Mouse (Mus musculus): ENCODE measurements around the gene Cfap157. TPM values are rescaled to one million over a fixed set of nuclear protein-coding genes. Genes with fewer than 3 reads are reported as not detected.

The Cfap157 gene
- total and polyA plus RNA-seq, 2 experiments from 2014 or later: 0.16 to 1.1 TPM

GRCm38 (mm10) chr2:32761859-32762258 lies 22.4 kb downstream of the Cfap157 start:
- Histone ChIP-seq H3K9me3 (ENCODE audit: low read length) (no peaks in the 10 kb centered on the region), H3K36me3 (ENCODE audit: insufficient read depth, low read length) (peaks cover 26% of the 10 kb centered on the region; the same call in 1 of the 2 replicates), H3K4me3 (ENCODE audit: low read length) (no peak overlapping the region), H3K27ac (no peak overlapping the region), H3K27me3 (ENCODE audit: insufficient read depth, low read length) (no peaks in the 10 kb centered on the region), H3K4me2 (ENCODE audit: low read depth, low read length) (no peak overlapping the region), H3K9ac (replicated peaks; ENCODE audit: low read length) (no peak overlapping the region), H3K4me1 (ENCODE audit: insufficient read depth, low read length) (no peaks in the 10 kb centered on the region)
- DNase-seq (ENCODE audit: low spot score): no peak
- no peak for TF ChIP-seq CTCF (IDR thresholded peaks at IDR 0.05; ENCODE audit: low read depth)
- 71% methylated on average over 4 of the region's 4 CpGs for WGBS
- no peak for ATAC-seq

GRCm38 (mm10) chr2:32761361-32761760 lies 22.9 kb downstream of the Cfap157 start:
- H3K4me2 ChIP-seq (ENCODE audit: low read depth, low read length): no peak overlapping the region
- no peak for ATAC-seq
- no peak for TF ChIP-seq CTCF (IDR thresholded peaks at IDR 0.05; ENCODE audit: low read depth)
- H3K27ac ChIP-seq: no peak overlapping the region
- no peak for DNase-seq (ENCODE audit: low spot score)
- H3K27me3 ChIP-seq (ENCODE audit: insufficient read depth, low read length): no peaks in the 10 kb centered on the region
- no peak overlapping the region for H3K9ac ChIP-seq (replicated peaks; ENCODE audit: low read length)
- WGBS: 86% methylated on average over 14 of the region's 14 CpGs
- H3K36me3 ChIP-seq (ENCODE audit: insufficient read depth, low read length): peaks cover 26% of the 10 kb centered on the region; the same call in 1 of the 2 replicates
- no peak overlapping the region for H3K4me3 ChIP-seq (ENCODE audit: low read length)
- H3K4me1 ChIP-seq (ENCODE audit: insufficient read depth, low read length): no peaks in the 10 kb centered on the region
- H3K9me3 ChIP-seq (ENCODE audit: low read length): no peaks in the 10 kb centered on the region

- Histone ChIP-seq H3K4me3 (ENCODE audit: low read length) (no peak overlapping the region), H3K27ac (no peak overlapping the region), H3K27me3 (ENCODE audit: insufficient read depth, low read length) (no peaks in the 10 kb centered on the region), H3K36me3 (ENCODE audit: insufficient read depth, low read length) (peaks cover 38% of the 10 kb centered on the region), H3K9me3 (ENCODE audit: low read length) (no peaks in the 10 kb centered on the region), H3K4me2 (ENCODE audit: low read depth, low read length) (no peak overlapping the region), H3K4me1 (ENCODE audit: insufficient read depth, low read length) (no peaks in the 10 kb centered on the region), H3K9ac (replicated peaks; ENCODE audit: low read length) (no peak overlapping the region)
- no peak for TF ChIP-seq CTCF (IDR thresholded peaks at IDR 0.05; ENCODE audit: low read depth)
- WGBS: 77% methylated on average over 2 of the region's 2 CpGs
- DNase-seq (ENCODE audit: low spot score): no peak
- ATAC-seq: no peak
Observed at GRCm38 (mm10) chr2:32759001-32759400, 25.2 kb downstream of the Cfap157 start.

- peaks cover 41% of the 10 kb centered on the region for H3K36me3 ChIP-seq (ENCODE audit: insufficient read depth, low read length)
- H3K9ac ChIP-seq (replicated peaks; ENCODE audit: low read length): no peak overlapping the region
- H3K27ac ChIP-seq: no peak overlapping the region
- H3K9me3 ChIP-seq (ENCODE audit: low read length): no peaks in the 10 kb centered on the region
- TF ChIP-seq CTCF (IDR thresholded peaks at IDR 0.05; ENCODE audit: low read depth): no peak
- no peaks in the 10 kb centered on the region for H3K27me3 ChIP-seq (ENCODE audit: insufficient read depth, low read length)
- 72% methylated on average over 8 of the region's 8 CpGs for WGBS
- H3K4me2 ChIP-seq (ENCODE audit: low read depth, low read length): no peak overlapping the region; the same call in 1 of the 2 replicates
- H3K4me3 ChIP-seq (ENCODE audit: low read length): no peak overlapping the region
- DNase-seq (ENCODE audit: low spot score) (no peak), ATAC-seq (no peak)
- H3K4me1 ChIP-seq (ENCODE audit: insufficient read depth, low read length): no peaks in the 10 kb centered on the region
Observed at GRCm38 (mm10) chr2:32758503-32758902, 25.7 kb downstream of the Cfap157 start.

GRCm38 (mm10) chr2:32757056-32757845 lies 27.0 kb downstream of the Cfap157 start, which contains the start of gene Tor2a:
Tor2a (plus strand) TSS chr2:32757234.
- WGBS: 1% methylated on average over 60 of the region's 66 CpGs

GRCm38 (mm10) chr2:32756674-32757055 lies 27.6 kb downstream of the Cfap157 start:
- ATAC-seq: peak; percentile 27
- peaks cover 39% of the 10 kb centered on the region for H3K36me3 ChIP-seq (ENCODE audit: insufficient read depth, low read length)
- H3K27ac ChIP-seq: no peak overlapping the region

More at GRCm38 (mm10) chr2:32757056-32757845, 27.0 kb downstream of the Cfap157 start, which contains the start of gene Tor2a:
- Histone ChIP-seq H3K4me3 (ENCODE audit: low read length) (peak within 1 kb of the TSS; percentile 66), H3K27me3 (ENCODE audit: insufficient read depth, low read length) (no peaks in the 10 kb centered on the region), H3K27ac (peak within 1 kb of the TSS; percentile 93), H3K4me1 (ENCODE audit: insufficient read depth, low read length) (no peaks in the 10 kb centered on the region), H3K36me3 (ENCODE audit: insufficient read depth, low read length) (peaks cover 45% of the 10 kb centered on the region), H3K9me3 (ENCODE audit: low read length) (no peaks in the 10 kb centered on the region), H3K4me2 (ENCODE audit: low read depth, low read length) (peak within 1 kb of the TSS; percentile 62), H3K9ac (replicated peaks; ENCODE audit: low read length) (peak within 1 kb of the TSS; percentile 87)
- DNase-seq (ENCODE audit: low spot score) (peak; percentile 99), ATAC-seq (peak; percentile 94)
- TF ChIP-seq CTCF (IDR thresholded peaks at IDR 0.05; ENCODE audit: low read depth): peak; percentile 92

GRCm38 (mm10) chr2:32752181-32752580 lies 32.0 kb downstream of the Cfap157 start:
- WGBS: 59% methylated on average over 10 of the region's 10 CpGs
- Histone ChIP-seq H3K27me3 (ENCODE audit: insufficient read depth, low read length) (no peaks in the 10 kb centered on the region), H3K4me3 (ENCODE audit: low read length) (no peak overlapping the region), H3K9ac (replicated peaks; ENCODE audit: low read length) (no peak overlapping the region), H3K27ac (no peak overlapping the region), H3K9me3 (ENCODE audit: low read length) (no peaks in the 10 kb centered on the region), H3K4me1 (ENCODE audit: insufficient read depth, low read length) (no peaks in the 10 kb centered on the region), H3K4me2 (ENCODE audit: low read depth, low read length) (no peak overlapping the region), H3K36me3 (ENCODE audit: insufficient read depth, low read length) (peaks cover 51% of the 10 kb centered on the region)
- TF ChIP-seq CTCF (IDR thresholded peaks at IDR 0.05; ENCODE audit: low read depth): peak; percentile 62
- peak; percentile 44 for DNase-seq (ENCODE audit: low spot score)
- ATAC-seq: no peak

More at GRCm38 (mm10) chr2:32756674-32757055, 27.6 kb downstream of the Cfap157 start:
- H3K4me2 ChIP-seq (ENCODE audit: low read depth, low read length): peak overlapping the region; percentile 62
- 35% methylated on average over 6 of the region's 6 CpGs for WGBS
- no peak for TF ChIP-seq CTCF (IDR thresholded peaks at IDR 0.05; ENCODE audit: low read depth)
- H3K27me3 ChIP-seq (ENCODE audit: insufficient read depth, low read length): no peaks in the 10 kb centered on the region
- H3K9ac ChIP-seq (replicated peaks; ENCODE audit: low read length): no peak overlapping the region; the same call in 1 of the 2 replicates
- H3K9me3 ChIP-seq (ENCODE audit: low read length): no peaks in the 10 kb centered on the region
- peak overlapping the region; percentile 66; the same call in 1 of the 2 replicates for H3K4me3 ChIP-seq (ENCODE audit: low read length)
- H3K4me1 ChIP-seq (ENCODE audit: insufficient read depth, low read length): no peaks in the 10 kb centered on the region
- DNase-seq (ENCODE audit: low spot score): no peak
